Mouse (Mus musculus) midbrain, embryonic 12.5 days (tissue): ENCODE results near the gene Zfp592. TPM values are rescaled to one million over a fixed set of nuclear protein-coding genes. Genes with fewer than 3 reads are reported as not detected.

Source experiments
- ATAC-seq: fragments of 200-750 bp; cut with Nextera tagmentation; 2 replicates; pipeline ENCODE4 v1.8.0; 2017; ENCODE audit warnings: low read depth, moderate TSS enrichment, moderate library complexity; ENCODE audit not compliant: low FRiP score
- H3K27ac ChIP-seq: fragments of 300-500 bp; sonication (generic); replicated peaks from 2 replicates; pipeline ENCODE4 v1.5.1; 2016; ENCODE audit warnings: mild to moderate bottlenecking
- H3K27me3 ChIP-seq: fragments of 300-500 bp; sonication (generic); 2 replicates; pipeline ENCODE4 v1.6.1; 2016; ENCODE audit warnings: mild to moderate bottlenecking
- H3K36me3 ChIP-seq: fragments of 300-500 bp; sonication (generic); 2 replicates; pipeline ENCODE4 v1.6.1; 2016
- H3K4me1 ChIP-seq: fragments of 300-500 bp; sonication (generic); 2 replicates; pipeline ENCODE4 v1.6.1; 2016
- H3K4me2 ChIP-seq: fragments of 300-500 bp; sonication (generic); replicated peaks from 2 replicates; pipeline ENCODE4 v1.6.1; 2016; ENCODE audit warnings: mild to moderate bottlenecking, moderate library complexity
- H3K4me3 ChIP-seq: fragments of 300-500 bp; sonication (generic); 2 replicates; pipeline ENCODE4 v1.5.1; 2016; ENCODE audit warnings: mild to moderate bottlenecking
- H3K9ac ChIP-seq: fragments of 300-500 bp; sonication (generic); replicated peaks from 2 replicates; pipeline ENCODE4 v1.6.1; 2016; ENCODE audit warnings: mild to moderate bottlenecking, moderate library complexity
- H3K9me3 ChIP-seq: fragments of 300-500 bp; sonication (generic); 2 replicates; pipeline ENCODE4 v1.6.1; 2016; ENCODE audit warnings: mild to moderate bottlenecking
- WGBS: fragments of 180-500 bp; shearing (Covaris S2); methylation state at CpG from one replicate; pipeline ENCODE4 v1.1.7; 2016; 5-methylcytosine and 5-hydroxymethylcytosine counted together
- polyA plus RNA-seq: library from polyadenylated mRNA; unstranded; fragments of >200 nt; fragmentation: Nextera tagmentation; extraction: Ambion mirVana; gene quantifications from 2 replicates; pipeline ENCODE4 v1.2.1, GENCODE M21; 2016

Gene Zfp592
- polyA plus RNA-seq, 1 experiment from 2014 or later = 12.4 TPM

GRCm38 (mm10) chr7:81025751-81026150, 32.3 kb downstream of the Zfp592 start:
- H3K36me3 ChIP-seq = peaks cover 61% of the 10 kb centered on the region
- no peak overlapping the region for H3K4me3 ChIP-seq
- no peaks in the 10 kb centered on the region for H3K9me3 ChIP-seq
- ATAC-seq = no peak
- no peaks in the 10 kb centered on the region for H3K4me1 ChIP-seq
- H3K4me2 ChIP-seq = no peak overlapping the region
- no peak overlapping the region for H3K9ac ChIP-seq
- 90% methylated on average over 2 of the region's 2 CpGs for WGBS
- H3K27ac ChIP-seq = no peak overlapping the region
- no peaks in the 10 kb centered on the region for H3K27me3 ChIP-seq

GRCm38 (mm10) chr7:81039711-81040110, 46.2 kb downstream of the Zfp592 start:
- no peaks in the 10 kb centered on the region for H3K4me1 ChIP-seq
- 91% methylated on average over 2 of the region's 2 CpGs for WGBS
- H3K4me3 ChIP-seq = no peak overlapping the region
- H3K9ac ChIP-seq = no peak overlapping the region
- H3K4me2 ChIP-seq = no peak overlapping the region
- H3K36me3 ChIP-seq = peaks cover 70% of the 10 kb centered on the region
- ATAC-seq = no peak
- H3K27ac ChIP-seq = no peak overlapping the region
- no peaks in the 10 kb centered on the region for H3K9me3 ChIP-seq
- H3K27me3 ChIP-seq = no peaks in the 10 kb centered on the region

- Histone ChIP-seq H3K27ac (no peak overlapping the region), H3K4me1 (no peaks in the 10 kb centered on the region), H3K27me3 (no peaks in the 10 kb centered on the region), H3K4me2 (no peak overlapping the region), H3K4me3 (no peak overlapping the region), H3K9me3 (no peaks in the 10 kb centered on the region), H3K9ac (no peak overlapping the region), H3K36me3 (peaks cover 55% of the 10 kb centered on the region)
- no peak for ATAC-seq
- 79% methylated on average over 5 of the region's 5 CpGs for WGBS
Observed at GRCm38 (mm10) chr7:81043023-81043620, 49.6 kb downstream of the Zfp592 start.

- no peaks in the 10 kb centered on the region for H3K4me1 ChIP-seq
- H3K27me3 ChIP-seq = no peaks in the 10 kb centered on the region
- ATAC-seq = no peak
- H3K4me2 ChIP-seq = no peak overlapping the region
- H3K9ac ChIP-seq = no peak overlapping the region
- 95% methylated on average over 3 of the region's 3 CpGs for WGBS
- 0 out of 2 replicates have a peak, but pooled peaks cover 8% of the 10 kb centered on the region for H3K36me3 ChIP-seq
- no peaks in the 10 kb centered on the region for H3K9me3 ChIP-seq
- H3K27ac ChIP-seq = no peak overlapping the region
- no peak overlapping the region for H3K4me3 ChIP-seq
Observed at GRCm38 (mm10) chr7:81047847-81048246, 54.4 kb downstream of the Zfp592 start.

GRCm38 (mm10) chr7:81048513-81048912, 55.0 kb downstream of the Zfp592 start:
- Histone ChIP-seq H3K9me3 (no peaks in the 10 kb centered on the region), H3K27me3 (no peaks in the 10 kb centered on the region), H3K4me1 (no peaks in the 10 kb centered on the region), H3K36me3 (0 out of 2 replicates have a peak, but pooled peaks cover 3% of the 10 kb centered on the region), H3K4me3 (no peak overlapping the region), H3K4me2 (no peak overlapping the region), H3K27ac (no peak overlapping the region), H3K9ac (no peak overlapping the region)
- no peak for ATAC-seq
- 80% methylated on average over 2 of the region's 2 CpGs for WGBS

GRCm38 (mm10) chr7:81049966-81050365, 56.5 kb downstream of the Zfp592 start:
- Histone ChIP-seq H3K27ac (no peak overlapping the region), H3K4me3 (no peak overlapping the region), H3K9me3 (no peaks in the 10 kb centered on the region), H3K4me1 (no peaks in the 10 kb centered on the region), H3K4me2 (no peak overlapping the region), H3K27me3 (no peaks in the 10 kb centered on the region), H3K36me3 (no peaks in the 10 kb centered on the region), H3K9ac (no peak overlapping the region)
- ATAC-seq = no peak
- 83% methylated on average over 5 of the region's 5 CpGs for WGBS

GRCm38 (mm10) chr7:81055709-81056370, 62.4 kb downstream of the Zfp592 start:
- no peaks in the 10 kb centered on the region for H3K4me1 ChIP-seq
- no peaks in the 10 kb centered on the region for H3K36me3 ChIP-seq
- no peak overlapping the region for H3K4me3 ChIP-seq
- no peak overlapping the region for H3K4me2 ChIP-seq
- no peaks in the 10 kb centered on the region for H3K27me3 ChIP-seq
- no peak for ATAC-seq
- 87% methylated on average over 11 of the region's 11 CpGs for WGBS
- H3K9ac ChIP-seq = no peak overlapping the region
- H3K27ac ChIP-seq = no peak overlapping the region
- no peaks in the 10 kb centered on the region for H3K9me3 ChIP-seq

- H3K27me3 ChIP-seq = no peaks in the 10 kb centered on the region
- H3K9me3 ChIP-seq = 0 out of 2 replicates have a peak, but pooled peaks cover 2% of the 10 kb centered on the region
- no peak for ATAC-seq
- no peaks in the 10 kb centered on the region for H3K36me3 ChIP-seq
- H3K27ac ChIP-seq = no peak within 1 kb of the TSS
- no peaks in the 10 kb centered on the region for H3K4me1 ChIP-seq
- no peak within 1 kb of the TSS for H3K4me3 ChIP-seq
- H3K4me2 ChIP-seq = no peak within 1 kb of the TSS
- H3K9ac ChIP-seq = no peak within 1 kb of the TSS
- WGBS = 42% methylated on average over 27 of the region's 27 CpGs
Observed at GRCm38 (mm10) chr7:81057471-81057870, 64.0 kb downstream of the Zfp592 start, which contains the start of gene Alpk3. Gene Alpk3, plus strand, starts transcription at chr7:81057600.

GRCm38 (mm10) chr7:81057901-81058711, 64.6 kb downstream of the Zfp592 start:
- no peak overlapping the region for H3K9ac ChIP-seq
- H3K27ac ChIP-seq = no peak overlapping the region
- no peak overlapping the region for H3K4me3 ChIP-seq
- H3K4me2 ChIP-seq = no peak overlapping the region
- no peaks in the 10 kb centered on the region for H3K27me3 ChIP-seq
- 84% methylated on average over 6 of the region's 6 CpGs for WGBS
- 0 out of 2 replicates have a peak, but pooled peaks cover 2% of the 10 kb centered on the region for H3K9me3 ChIP-seq
- H3K4me1 ChIP-seq = no peaks in the 10 kb centered on the region
- H3K36me3 ChIP-seq = no peaks in the 10 kb centered on the region
- ATAC-seq = no peak

- no peak for ATAC-seq
Observed at GRCm38 (mm10) chr7:81058712-81059154, 65.3 kb downstream of the Zfp592 start.

GRCm38 (mm10) chr7:81059388-81059787, 65.9 kb downstream of the Zfp592 start:
- Histone ChIP-seq H3K9me3 (0 out of 2 replicates have a peak, but pooled peaks cover 2% of the 10 kb centered on the region), H3K4me2 (no peak overlapping the region)
- 78% methylated on average over 5 of the region's 5 CpGs for WGBS

More at GRCm38 (mm10) chr7:81058712-81059154, 65.3 kb downstream of the Zfp592 start:
- H3K9me3 ChIP-seq = 0 out of 2 replicates have a peak, but pooled peaks cover 2% of the 10 kb centered on the region
- no peaks in the 10 kb centered on the region for H3K36me3 ChIP-seq
- H3K27ac ChIP-seq = no peak overlapping the region
- no peak overlapping the region for H3K9ac ChIP-seq
- H3K4me1 ChIP-seq = no peaks in the 10 kb centered on the region
- WGBS = 80% methylated on average over 9 of the region's 9 CpGs
- H3K4me2 ChIP-seq = no peak overlapping the region
- H3K4me3 ChIP-seq = no peak overlapping the region
- H3K27me3 ChIP-seq = no peaks in the 10 kb centered on the region

GRCm38 (mm10) chr7:81060908-81061307, 67.4 kb downstream of the Zfp592 start:
- Histone ChIP-seq H3K36me3 (no peaks in the 10 kb centered on the region), H3K27ac (no peak overlapping the region), H3K9ac (no peak overlapping the region), H3K4me1 (no peaks in the 10 kb centered on the region), H3K4me3 (no peak overlapping the region), H3K9me3 (0 out of 2 replicates have a peak, but pooled peaks cover 2% of the 10 kb centered on the region), H3K4me2 (no peak overlapping the region), H3K27me3 (no peaks in the 10 kb centered on the region)
- no peak for ATAC-seq
- 74% methylated on average over 2 of the region's 2 CpGs for WGBS

More at GRCm38 (mm10) chr7:81059388-81059787, 65.9 kb downstream of the Zfp592 start:
- Histone ChIP-seq H3K27me3 (no peaks in the 10 kb centered on the region), H3K36me3 (no peaks in the 10 kb centered on the region), H3K9ac (no peak overlapping the region), H3K27ac (no peak overlapping the region), H3K4me1 (no peaks in the 10 kb centered on the region), H3K4me3 (no peak overlapping the region)
- ATAC-seq = no peak
